Mouse (Mus musculus): ENCODE data around the gene Znrf1.

Gene Znrf1

GRCm38 (mm10) chr8:111602050-111602449, 66.2 kb downstream of the Znrf1 start:
- DNase-seq = no peak

GRCm38 (mm10) chr8:111604986-111605385, 69.1 kb downstream of the Znrf1 start:
- no peak for DNase-seq

- DNase-seq = no peak
Observed at GRCm38 (mm10) chr8:111606961-111607360, 71.1 kb downstream of the Znrf1 start.

- DNase-seq = no peak
Observed at GRCm38 (mm10) chr8:111607414-111607813, 71.5 kb downstream of the Znrf1 start.

- no peak for DNase-seq
Observed at GRCm38 (mm10) chr8:111613181-111613580, 77.3 kb downstream of the Znrf1 start.

GRCm38 (mm10) chr8:111614786-111615701, 79.1 kb downstream of the Znrf1 start:
- DNase-seq = no peak

- no peak for DNase-seq
Observed at GRCm38 (mm10) chr8:111617812-111618211, 81.9 kb downstream of the Znrf1 start.

GRCm38 (mm10) chr8:111618273-111618672, 82.4 kb downstream of the Znrf1 start:
- no peak for DNase-seq

GRCm38 (mm10) chr8:111619936-111620335, 84.0 kb downstream of the Znrf1 start:
- no peak for DNase-seq

- DNase-seq = no peak
Observed at GRCm38 (mm10) chr8:111622104-111622503, 86.2 kb downstream of the Znrf1 start.

- DNase-seq = no peak
Observed at GRCm38 (mm10) chr8:111622553-111622952, 86.7 kb downstream of the Znrf1 start.

- DNase-seq = peak; percentile 65
Observed at GRCm38 (mm10) chr8:111624081-111624852, 88.4 kb downstream of the Znrf1 start.

GRCm38 (mm10) chr8:111624853-111625221, 88.9 kb downstream of the Znrf1 start:
- peak; percentile 73 for DNase-seq

- DNase-seq = peak; percentile 83
Observed at GRCm38 (mm10) chr8:111625694-111626527, 90.0 kb downstream of the Znrf1 start.

- no peak for DNase-seq
Observed at GRCm38 (mm10) chr8:111626528-111626820, 90.6 kb downstream of the Znrf1 start.

GRCm38 (mm10) chr8:111626933-111627332, 91.0 kb downstream of the Znrf1 start:
- peak; percentile 47 for DNase-seq

- no peak for DNase-seq
Observed at GRCm38 (mm10) chr8:111627923-111628322, 92.0 kb downstream of the Znrf1 start.

- peak; percentile 79 for DNase-seq
Observed at GRCm38 (mm10) chr8:111628401-111628800, 92.5 kb downstream of the Znrf1 start.

- DNase-seq = peak; percentile 67
Observed at GRCm38 (mm10) chr8:111628894-111629501, 93.1 kb downstream of the Znrf1 start.

GRCm38 (mm10) chr8:111630105-111630521, 94.2 kb downstream of the Znrf1 start, which contains the start of gene Ldhd:
Ldhd (minus strand) TSS chr8:111630374.
- DNase-seq = peak; percentile 36

GRCm38 (mm10) chr8:111631589-111631988, 95.7 kb downstream of the Znrf1 start:
- DNase-seq = no peak

- DNase-seq = no peak
Observed at GRCm38 (mm10) chr8:111632976-111633375, 97.1 kb downstream of the Znrf1 start.

GRCm38 (mm10) chr8:111638086-111638485, 102.2 kb downstream of the Znrf1 start:
- no peak for DNase-seq
